Mouse (Mus musculus): ENCODE data around the gene Ugt1a8.

- no peak for TF ChIP-seq EP300 (IDR thresholded peaks at IDR 0.05; ENCODE audit: low read depth in 1 of 2, low read length in 2 of 2)
- no peak for TF ChIP-seq MYC (IDR thresholded peaks at IDR 0.05; ENCODE audit: low read depth, low read length)
- TF ChIP-seq CTCF (IDR thresholded peaks at IDR 0.05 in 2 of 3, conservative IDR thresholded peaks at IDR 0.05 in 1 of 3; ENCODE audit: control insufficient read depth in 1 of 3, insufficient read depth in 1 of 3, low read depth in 2 of 3, low read length in 3 of 3, poor library complexity in 1 of 3, severe bottlenecking in 1 of 3): no peak
- TF ChIP-seq NRF1 (IDR thresholded peaks at IDR 0.05; ENCODE audit: insufficient read depth, low read depth, low read length, poor library complexity, severe bottlenecking): no peak
- TF ChIP-seq USF1 (IDR thresholded peaks at IDR 0.05; ENCODE audit: low read depth, low read length): no peak
- no peak for TF ChIP-seq SMC3 (IDR thresholded peaks at IDR 0.05; ENCODE audit: low read depth, low read length)
- no peak for TF ChIP-seq RCOR1 (IDR thresholded peaks at IDR 0.05; ENCODE audit: low read depth, low read length)
- no peak for TF ChIP-seq MEF2A (IDR thresholded peaks at IDR 0.05; ENCODE audit: extremely low read depth, insufficient replicate concordance, low read depth, low read length, poor library complexity, severe bottlenecking)
- no peak for TF ChIP-seq POLR2A (IDR thresholded peaks at IDR 0.05; ENCODE audit: control insufficient read depth in 1 of 2, insufficient read depth in 1 of 2, low read depth in 1 of 2, low read length in 2 of 2, poor library complexity in 1 of 2)
- TF ChIP-seq KAT2A (conservative IDR thresholded peaks at IDR 0.05; ENCODE audit: low read depth, low read length): no peak
- no peak for TF ChIP-seq HCFC1 (IDR thresholded peaks at IDR 0.05; ENCODE audit: low read depth, low read length)
- TF ChIP-seq BHLHE40 (IDR thresholded peaks at IDR 0.05; ENCODE audit: borderline replicate concordance, low read depth, low read length): no peak
- TF ChIP-seq TCF12 (IDR thresholded peaks at IDR 0.05; ENCODE audit: low read depth, low read length): no peak
Measured at GRCm38 (mm10) chr1:88092341-88092740, 4.7 kb downstream of the Ugt1a8 start.

Data from MEL (cell line).